Mouse (Mus musculus) neural tube, embryonic 10.5 days (tissue): ENCODE data around the gene Hes6.

Source experiments
- DNase-seq: peaks from one replicate; pipeline ENCODE4 v3.0.0-alpha.2; 2017; ENCODE audit warnings: low spot score; ENCODE audit errors: extremely low spot score

Gene Hes6

DNA sequence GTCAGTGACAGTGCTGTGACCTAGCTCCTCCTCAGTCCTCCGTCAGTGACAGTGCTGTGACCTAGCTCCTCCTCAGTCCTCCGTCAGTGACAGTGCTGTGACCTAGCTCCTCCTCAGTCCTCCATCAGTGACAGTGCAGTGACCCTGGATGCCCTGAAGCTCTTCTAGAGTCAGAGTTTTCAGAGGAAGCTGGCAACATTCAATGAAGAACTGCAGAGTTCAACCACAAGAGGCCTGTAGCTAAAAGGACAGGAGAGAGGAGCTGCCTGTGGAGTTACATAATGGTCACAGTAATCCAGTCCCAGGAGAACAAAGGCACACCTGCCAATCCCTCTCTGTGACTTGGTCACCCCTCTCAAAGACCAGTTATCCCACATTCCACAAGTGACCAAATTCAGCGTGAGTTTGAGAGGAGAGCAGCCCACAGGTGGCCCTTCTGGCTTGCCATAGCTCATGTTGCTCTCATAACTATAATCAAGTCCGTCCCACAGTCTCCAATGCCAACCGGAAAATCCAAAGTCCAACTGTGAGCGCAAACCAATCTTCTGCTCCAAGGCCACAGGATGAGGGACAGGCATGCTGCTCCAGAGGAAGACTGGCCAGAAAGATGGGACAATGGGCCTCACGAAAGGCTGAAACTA lies 28.6 kb upstream of the Hes6 start:
- DNase-seq = no peak

DNA sequence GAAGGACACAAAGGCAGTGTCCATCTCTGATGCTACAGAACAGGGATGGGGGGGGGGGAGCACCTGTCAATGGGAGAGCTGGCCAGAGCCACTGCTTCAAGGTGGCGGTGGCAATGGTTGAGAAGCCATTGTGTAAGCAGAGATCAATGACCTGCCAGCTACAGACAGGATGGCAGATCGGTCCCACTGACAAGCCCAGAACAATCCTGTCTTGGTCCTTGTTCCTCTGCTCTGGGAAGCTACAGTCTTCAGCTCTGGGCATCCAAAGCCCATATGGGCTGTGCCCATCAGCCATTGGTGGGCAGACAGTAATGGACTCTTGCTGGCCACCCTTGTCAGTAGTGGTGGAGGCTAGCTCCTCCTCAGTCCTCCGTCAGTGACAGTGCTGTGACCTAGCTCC lies 28.0 kb upstream of the Hes6 start:
- DNase-seq = no peak

DNA sequence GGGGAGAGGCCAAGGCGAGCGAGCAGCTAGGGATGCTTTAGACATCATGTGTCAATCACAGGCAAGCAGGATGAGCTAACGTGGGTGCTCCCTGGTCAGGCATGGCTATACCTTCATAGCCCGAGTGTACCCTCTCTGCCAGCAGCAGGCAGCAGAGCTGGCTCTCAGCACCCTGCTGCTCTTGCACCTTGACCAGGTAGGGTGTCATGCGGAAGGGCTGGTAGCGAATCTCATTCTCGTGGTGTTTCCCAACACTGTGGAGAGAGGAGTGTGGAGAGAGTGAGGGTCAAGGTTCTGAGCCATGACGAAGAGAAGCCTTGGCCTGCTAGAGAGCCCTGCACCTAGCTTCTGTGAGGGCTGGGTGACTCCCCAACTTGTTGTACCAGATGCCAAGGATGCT lies 25.9 kb upstream of the Hes6 start:
- DNase-seq = no peak

DNA sequence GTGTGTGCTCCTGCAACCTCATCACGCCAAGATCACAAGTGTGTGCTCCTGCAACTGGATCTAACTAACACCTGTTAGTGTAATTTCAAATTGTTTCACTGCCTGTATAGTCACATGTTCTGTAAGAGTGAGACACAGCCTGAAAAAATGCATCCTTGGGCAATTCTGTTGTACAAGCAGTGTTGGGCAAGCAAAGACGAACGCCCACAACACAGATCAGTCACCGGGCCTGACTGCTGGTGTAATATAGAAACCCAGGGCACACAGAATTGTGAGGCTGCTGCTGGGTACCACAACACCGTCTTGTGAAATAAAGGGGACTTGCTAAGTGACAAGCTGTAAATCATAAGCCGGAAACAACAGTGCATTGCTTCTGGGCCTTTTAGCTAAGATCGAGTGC lies 23.7 kb upstream of the Hes6 start:
- no peak for DNase-seq

DNA sequence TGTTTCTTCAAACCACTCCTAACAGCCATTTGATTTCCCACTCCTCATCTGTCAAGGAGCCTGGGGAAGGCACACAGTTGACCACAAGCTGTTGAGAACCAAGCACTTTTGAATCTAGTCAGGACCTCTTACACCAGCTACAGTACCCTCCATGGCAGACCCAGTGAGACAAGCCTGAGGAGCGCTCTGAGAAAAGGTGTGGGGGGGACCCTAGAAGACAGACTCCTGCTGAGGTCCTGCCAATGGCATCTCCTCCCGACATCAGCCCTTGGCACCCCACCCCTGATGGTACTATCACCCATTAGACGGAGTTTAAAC lies 23.2 kb upstream of the Hes6 start:
- no peak for DNase-seq

DNA sequence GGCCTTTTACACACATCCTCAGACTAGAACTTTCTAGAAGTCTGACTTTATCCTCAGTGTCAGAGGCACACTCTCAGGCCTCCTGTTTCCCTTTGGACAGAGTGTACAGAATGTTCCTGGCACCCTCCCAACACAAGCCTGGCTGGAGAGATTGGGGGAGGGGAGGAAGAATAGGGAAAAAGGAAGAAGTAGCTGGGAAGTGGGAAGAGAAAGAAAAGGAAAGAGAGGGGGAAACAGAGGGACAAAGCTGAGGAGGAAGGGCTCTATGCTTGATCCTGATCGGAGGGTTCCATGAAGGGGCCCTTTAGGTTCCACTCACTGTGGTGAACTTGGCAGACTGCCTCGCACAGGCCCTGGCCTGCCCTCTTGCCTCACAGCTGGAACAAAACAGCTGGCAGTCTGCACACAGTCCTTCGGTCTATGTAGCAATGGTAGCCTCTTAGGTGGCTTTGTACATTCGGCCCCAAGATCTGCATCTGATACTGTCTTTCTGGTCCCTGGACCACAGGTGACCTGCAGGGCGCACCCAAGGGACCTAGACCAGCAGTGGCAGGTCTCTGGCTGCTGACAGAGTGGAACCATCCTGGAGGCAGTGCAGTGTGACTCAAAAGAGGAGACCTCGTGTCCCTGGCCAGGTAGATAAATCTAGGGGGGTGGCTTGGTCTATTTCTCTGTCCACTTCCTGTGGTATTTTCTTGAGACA lies 22.7 kb upstream of the Hes6 start:
- no peak for DNase-seq

DNA sequence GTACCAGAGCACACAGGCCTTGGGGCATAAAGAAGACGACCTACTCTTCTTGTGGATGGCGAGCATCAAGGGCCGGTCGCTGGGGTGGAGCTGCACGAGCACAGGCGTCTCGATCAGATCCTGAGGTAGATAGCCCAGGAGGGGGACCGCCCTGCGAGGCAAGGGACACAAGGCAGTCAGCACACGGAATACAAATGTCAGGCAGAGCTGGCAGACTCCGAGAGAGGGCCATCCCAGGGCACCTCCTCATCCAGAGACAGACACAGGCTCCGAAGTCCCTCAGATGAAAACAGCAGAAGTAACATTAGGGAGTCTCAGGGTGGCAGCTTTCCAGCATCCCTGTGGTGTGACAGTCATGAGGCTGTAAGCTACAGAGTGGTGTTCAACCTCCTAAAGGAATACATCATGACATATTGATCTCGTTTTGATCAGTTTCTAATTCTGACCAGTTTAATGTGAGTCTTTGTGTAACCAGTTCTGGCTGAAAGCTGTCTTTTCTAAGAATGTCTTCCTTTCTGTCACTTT lies 21.8 kb upstream of the Hes6 start:
- no peak for DNase-seq

DNA sequence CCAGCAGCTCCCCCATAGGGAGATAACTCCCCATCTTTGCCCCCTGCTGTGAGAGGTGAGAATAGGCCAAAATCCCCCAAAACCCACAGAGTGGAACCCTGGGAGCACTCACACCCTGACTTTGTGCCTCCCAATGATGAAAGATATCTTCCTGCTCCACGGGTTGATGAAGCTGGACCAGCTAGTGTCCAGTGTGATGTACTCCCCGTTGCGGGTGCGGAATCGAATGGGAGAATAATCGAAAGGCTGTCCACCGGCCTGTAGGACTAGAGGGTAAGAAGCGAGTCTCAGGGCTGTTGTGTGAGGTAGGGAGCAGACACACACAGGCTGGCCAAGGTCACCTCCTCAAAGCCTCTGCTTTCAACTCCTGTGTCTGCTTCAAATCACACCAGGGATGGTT lies 21.1 kb upstream of the Hes6 start:
- no peak for DNase-seq

DNA sequence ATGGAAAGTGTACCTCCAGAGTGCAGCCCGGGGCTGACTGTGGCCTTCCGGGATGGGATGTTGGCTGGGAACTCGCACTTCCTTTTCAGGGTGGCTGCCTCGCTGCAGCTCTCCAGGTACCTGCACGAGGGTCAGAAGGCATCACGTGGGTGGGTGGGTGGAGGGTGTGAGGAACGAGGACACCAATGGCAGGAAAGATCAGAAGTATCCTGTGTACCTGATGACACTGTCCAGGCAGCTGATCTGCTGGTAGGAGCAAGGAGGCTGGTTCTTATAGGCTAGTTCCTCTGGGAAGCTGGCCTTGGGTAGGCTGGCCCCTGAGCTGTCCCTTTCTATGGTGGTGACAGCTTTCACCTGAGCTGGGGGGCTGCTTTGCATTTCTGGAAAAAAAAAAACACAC lies 16.9 kb upstream of the Hes6 start:
- no peak for DNase-seq

DNA sequence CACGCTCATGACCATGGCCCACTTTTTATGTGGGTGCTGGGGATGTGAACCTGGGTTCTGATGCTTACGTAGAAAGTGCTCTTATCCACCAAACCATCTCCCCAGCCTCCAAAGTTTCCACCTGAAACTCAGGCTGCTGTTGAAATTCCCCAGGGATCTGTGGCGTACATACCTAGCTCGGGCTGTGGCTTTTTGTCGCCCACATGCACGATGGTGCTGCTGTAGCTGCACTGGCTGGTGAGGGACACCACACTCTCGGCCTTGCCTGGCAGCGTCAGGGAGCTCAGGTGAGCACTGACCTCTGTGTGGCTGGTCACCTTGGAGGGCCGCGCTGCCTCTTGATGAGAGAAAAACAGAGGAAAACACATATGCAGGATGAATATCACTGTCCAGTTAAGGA lies 15.4 kb upstream of the Hes6 start:
- DNase-seq = no peak

DNA sequence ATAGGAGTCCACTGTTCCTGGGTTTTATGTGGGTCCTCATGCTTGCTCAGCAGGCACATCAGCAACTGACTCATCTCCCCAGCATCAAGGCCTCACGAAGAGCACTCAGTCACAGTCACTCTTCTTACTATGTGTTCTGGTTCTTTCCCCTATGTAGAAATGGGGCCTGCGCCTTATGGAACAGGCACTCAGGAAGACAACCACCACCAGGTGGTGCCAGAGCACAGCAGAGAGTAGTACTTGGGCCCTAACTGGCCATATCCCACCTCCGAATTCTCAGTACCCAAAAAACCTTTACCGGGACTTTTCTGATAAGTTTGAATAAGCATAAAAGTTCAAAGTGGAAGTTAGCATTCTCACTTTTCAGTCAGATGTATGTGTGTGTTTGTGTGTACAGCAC lies 14.8 kb upstream of the Hes6 start:
- DNase-seq = peak; percentile 76

DNA sequence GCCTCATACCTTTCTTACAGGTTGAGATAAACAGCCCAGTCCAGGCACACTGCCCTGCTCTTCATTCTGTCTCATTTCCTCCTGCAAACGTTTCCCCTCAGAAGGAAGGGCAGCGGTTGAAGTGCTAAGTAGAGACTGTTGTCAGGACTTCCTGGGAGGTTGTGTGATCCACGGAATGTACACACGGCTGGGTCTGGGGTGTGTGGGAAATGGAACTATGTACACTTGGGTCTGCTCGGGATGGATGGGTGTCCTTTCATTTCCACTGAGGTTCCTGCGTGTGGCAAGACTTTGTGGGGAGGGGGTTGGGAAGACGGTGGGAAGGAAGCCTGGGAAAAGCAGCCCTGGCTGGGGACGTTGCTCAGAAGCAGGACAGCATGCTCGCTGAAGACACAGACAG lies 12.6 kb upstream of the Hes6 start:
- DNase-seq = no peak

DNA sequence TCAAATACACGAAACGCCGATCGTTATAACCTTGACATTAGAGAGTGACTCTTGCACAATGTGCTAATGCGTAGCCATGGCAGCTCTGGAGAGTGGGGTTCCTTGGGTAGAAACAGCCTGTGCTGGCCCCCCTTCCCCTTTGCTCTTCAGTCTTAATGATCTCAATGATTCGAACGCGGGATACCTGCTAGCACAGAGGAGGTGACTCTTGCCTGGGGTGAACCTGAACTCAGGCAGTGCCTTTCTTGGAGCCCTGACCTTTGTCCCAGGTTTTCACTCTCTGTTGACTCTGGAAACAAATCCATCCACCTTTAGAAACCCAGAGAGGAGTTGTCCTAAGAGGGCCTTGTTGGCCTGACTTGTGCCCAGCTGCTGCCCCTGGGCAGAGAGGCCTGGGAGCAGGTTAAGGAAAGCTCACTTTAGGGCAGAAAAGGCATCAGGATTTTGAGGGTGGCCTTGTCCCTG lies 6.8 kb upstream of the Hes6 start:
- no peak for DNase-seq

DNA sequence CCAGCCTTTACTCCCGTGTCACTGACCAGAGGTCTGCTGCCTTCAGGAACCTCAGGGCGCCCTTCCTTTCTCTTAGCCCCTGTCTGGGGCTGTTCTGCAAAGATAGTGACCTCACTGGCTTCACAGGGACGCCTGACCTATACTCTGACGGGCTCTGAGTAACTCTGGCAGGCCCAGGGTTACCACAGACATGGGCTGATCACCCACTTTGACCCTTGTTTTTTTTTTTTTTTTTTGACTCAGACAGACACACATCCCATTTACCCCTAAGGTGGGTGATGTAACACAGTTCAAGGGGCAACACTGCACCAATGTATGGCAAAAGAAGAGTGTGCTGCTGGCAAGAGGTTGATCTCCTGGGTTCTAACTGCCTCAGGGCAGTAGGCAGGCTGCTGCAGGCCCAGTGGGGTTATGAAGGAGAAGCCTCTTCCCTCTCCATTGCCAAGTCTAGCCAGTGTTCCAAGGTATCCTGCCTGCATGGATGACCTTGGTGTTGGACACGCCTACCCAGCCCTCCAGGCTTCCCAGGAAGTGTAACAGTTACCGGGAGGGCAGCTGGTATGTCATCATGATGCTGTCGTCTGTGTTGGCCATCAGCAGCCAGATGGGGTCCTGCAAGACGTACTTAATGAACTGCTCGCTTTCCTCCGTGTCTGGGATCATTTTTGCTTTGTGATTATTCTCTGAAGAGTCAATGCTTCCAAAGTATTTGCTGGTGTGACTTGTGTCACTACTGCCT lies 6.2 kb upstream of the Hes6 start:
- DNase-seq = no peak

DNA sequence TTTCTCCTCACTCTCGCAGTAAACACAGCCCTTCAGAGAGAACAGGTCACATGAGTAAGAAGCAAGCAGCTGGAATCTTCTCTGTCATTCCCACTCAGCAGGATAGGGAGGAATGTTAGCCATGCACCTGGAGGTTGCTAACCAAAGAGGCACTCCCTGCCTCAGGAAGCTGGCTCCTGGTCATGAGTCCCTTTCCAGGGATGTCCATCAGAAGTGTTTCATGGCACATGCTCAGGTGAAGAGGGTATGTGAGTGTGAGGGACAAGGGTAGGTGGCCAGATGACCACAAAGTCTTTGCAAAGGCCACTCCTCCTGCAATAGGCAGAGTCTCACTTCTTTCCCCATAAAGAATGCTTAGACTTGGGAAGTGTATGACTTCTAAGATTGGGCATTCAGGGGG lies 4.2 kb upstream of the Hes6 start:
- no peak for DNase-seq

DNA sequence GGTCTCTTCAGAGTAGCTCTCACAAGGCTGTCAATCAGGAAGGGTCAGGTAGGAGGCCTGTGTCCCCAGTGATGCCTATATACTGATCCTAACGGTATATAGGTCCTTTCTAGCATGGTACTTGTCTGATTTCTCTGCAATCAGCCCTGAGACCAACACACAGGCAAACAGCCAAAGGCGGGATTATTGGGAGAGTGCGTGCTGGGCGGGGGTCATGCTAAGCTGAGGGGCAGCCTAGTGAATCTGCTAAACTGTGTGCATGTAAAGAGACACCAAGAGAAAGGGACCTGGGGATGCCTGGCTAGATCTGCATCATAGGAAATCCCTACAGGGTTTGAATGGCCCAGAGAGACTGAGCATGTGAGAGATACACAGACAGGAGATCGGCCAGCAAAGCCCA lies 1.5 kb upstream of the Hes6 start:
- no peak for DNase-seq

DNA sequence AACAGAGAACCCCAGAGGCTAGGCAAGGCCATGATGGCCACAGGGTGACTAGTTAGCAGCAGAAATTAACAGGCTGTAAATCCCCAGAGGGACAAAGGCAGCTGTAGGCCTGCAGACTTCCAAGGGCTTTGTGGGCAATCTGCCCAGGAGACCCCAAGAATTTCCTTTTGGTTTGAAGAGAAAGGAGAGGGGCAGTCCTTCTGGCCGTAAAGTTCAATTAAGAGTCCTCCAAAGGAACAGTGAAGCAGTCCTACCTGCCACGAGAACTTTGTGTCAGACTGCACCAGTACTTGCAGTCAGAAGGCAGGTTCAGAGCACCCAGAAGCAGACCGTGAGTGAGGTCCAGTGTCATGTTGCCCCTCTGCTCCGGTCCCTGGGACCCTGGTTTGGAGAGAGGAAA lies 1.1 kb upstream of the Hes6 start:
- peak; percentile 35 for DNase-seq

DNA sequence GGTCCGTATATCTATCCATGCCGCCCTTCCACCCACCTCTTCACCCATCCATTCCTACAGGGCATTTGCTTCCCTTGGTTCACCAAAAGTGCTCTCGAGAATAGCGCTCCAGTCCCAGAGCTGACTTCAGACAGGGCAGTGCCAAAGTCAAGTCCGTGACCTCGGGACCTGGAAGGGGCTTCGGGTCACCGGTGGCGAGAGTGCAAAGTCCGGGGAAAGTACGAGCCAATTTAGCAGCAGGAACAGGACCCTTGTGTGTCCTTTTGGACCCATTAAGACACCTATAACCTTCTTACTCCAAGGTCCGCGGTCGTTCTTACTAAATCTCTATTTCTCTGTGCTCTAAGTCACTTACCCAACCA lies 321 bp downstream of the Hes6 start:
- DNase-seq = no peak

DNA sequence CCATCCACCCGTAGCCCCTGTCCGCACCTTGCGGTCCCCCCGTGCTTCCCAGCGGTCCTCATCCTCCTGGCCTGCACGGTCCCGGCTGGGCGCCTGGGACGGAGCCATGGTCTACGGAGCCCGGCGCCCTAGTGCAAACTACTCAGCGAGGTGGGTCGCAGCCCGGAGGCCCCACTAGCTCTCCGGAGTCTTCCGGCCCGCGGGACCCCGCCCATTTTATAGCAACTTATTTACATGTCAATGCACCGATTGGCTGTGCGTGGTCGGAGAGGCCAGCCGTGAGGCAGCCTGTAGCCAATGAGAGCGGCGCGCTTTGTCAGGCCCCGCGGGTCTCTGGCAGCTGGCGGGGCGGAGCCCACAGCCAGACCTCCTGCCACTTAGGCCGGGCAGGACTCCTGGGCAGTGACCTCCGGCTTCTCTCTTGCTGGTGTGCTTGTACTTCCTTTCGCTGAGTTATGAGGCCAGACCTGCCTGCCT lies 770 bp downstream of the Hes6 start:
- peak; percentile 95 for DNase-seq

DNA sequence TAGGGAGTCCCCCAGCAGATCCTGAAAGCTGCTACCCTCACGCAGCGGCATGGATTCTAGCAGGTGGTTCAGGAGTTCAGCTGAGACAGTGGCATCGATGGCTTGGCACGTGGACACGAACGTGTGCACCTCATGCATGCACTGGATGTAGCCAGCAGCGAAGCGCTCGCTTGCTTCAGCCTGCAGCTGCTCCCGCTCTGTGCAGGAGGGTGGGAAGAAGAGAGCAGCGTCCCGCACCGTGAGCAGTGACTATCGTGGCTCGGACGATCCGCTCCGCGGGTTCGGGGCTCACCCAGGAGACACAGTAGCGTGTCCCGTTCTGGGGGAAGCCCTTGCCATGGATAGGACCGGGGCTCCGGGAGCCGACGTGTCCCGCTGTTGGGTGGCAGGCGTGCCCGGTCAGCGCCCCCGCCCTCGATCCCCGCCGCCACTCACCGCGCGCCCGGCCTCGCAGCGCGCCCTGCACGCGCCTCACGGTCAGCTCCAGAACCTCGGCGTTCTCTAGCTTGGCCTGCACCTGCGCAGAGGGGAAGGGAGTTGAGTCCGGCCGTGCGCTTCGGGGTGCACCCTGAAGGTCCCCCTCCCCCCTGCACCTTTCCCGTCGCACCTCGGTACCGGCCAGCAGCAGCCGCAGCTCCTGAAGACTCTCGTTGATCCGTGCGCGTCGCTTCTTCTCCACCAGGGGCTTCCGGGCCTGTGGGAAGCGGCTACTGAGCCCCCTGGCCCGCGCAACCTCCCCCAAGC lies 1.4 kb downstream of the Hes6 start:
- no peak for DNase-seq

DNA sequence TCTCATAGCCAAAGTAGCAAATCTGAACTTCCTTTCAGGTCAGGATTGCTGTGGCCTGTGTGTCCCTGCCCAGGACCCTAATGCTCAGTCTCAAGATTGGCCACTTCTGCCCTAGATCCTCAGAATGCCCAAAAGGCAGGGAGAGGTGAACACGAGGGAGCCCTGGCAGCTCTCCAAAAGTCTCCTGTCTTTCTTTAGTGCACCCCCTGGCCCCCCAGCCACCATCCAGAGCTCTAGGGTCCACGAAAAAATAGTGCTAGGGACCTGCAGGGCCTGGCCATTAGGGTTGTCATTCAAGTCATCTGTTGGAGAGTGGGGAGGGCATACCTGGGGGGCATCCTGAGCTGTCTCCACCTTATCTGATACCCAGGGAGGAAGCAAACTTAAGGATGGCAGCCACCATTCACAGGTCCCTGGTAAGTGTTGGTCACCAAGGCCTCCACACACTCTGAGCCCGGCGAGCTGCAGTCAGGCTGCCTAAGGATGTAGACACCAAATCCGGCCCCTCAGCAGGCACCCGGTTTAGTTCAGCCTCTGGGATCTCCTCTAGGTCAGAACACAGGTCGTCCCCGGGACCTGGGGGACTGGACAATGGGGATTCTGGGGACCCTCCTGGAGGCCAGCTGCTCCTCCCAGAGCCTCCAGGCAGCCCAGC lies 2.1 kb downstream of the Hes6 start:
- DNase-seq = peak; percentile 22
